Mouse (Mus musculus) neural tube, embryonic 11.5 days (tissue): ENCODE results near the gene Myo9b. TPM values are rescaled to one million over a fixed set of nuclear protein-coding genes. Genes with fewer than 3 reads are reported as not detected.

Source experiments
- polyA plus RNA-seq: library from polyadenylated mRNA; unstranded; fragments of >200 nt; fragmentation: Nextera tagmentation; extraction: Ambion mirVana; gene quantifications from 2 replicates; pipeline ENCODE4 v1.2.1, GENCODE M21; 2014

The Myo9b gene
- polyA plus RNA-seq, 1 experiment from 2014 or later: 21.4 TPM

Other genes starting within 250 kb of the Myo9b start
- gene Haus8, start 220 bp downstream of the Myo9b start, polyA plus RNA-seq: 63.6 and 67.6 TPM in 2 replicates
- gene Use1, start 94.1 kb downstream of the Myo9b start, polyA plus RNA-seq: 78.9 and 81.5 TPM in 2 replicates
- gene Ocel1, start 98.6 kb downstream of the Myo9b start, polyA plus RNA-seq: 3.4 and 3.8 TPM in 2 replicates
- gene Nr2f6, start 109.2 kb downstream of the Myo9b start, polyA plus RNA-seq: 83.4 and 84.0 TPM in 2 replicates
- gene Ushbp1, start 123.1 kb downstream of the Myo9b start, polyA plus RNA-seq: 3.9 and 4.5 TPM in 2 replicates
- 106 and 109 TPM in 2 replicates for gene Babam1, start 124.1 kb downstream of the Myo9b start, polyA plus RNA-seq
- gene Ankle1, start 133.3 kb downstream of the Myo9b start, polyA plus RNA-seq: 18.1 and 18.4 TPM in 2 replicates
- gene Abhd8, start 190.9 kb downstream of the Myo9b start, polyA plus RNA-seq: 60.7 and 63.4 TPM in 2 replicates
- 196 and 205 TPM in 2 replicates for gene Mrpl34, start 192.2 kb downstream of the Myo9b start, polyA plus RNA-seq
- gene Dda1, start 196.5 kb downstream of the Myo9b start, polyA plus RNA-seq: 162 and 170 TPM in 2 replicates
- 5.6 and 6.3 TPM in 2 replicates for gene Ano8, start 213.2 kb downstream of the Myo9b start, polyA plus RNA-seq
- 6.0 and 8.4 TPM in 2 replicates for gene Gtpbp3, start 215.4 kb downstream of the Myo9b start, polyA plus RNA-seq
- 49.5 and 53.0 TPM in 2 replicates for gene Plvap, start 239.0 kb downstream of the Myo9b start, polyA plus RNA-seq